Mouse (Mus musculus): ENCODE results near the gene Prkci. TPM values are rescaled to one million over a fixed set of nuclear protein-coding genes. Genes with fewer than 3 reads are reported as not detected.

The Prkci gene
- total RNA-seq, 2 experiments from 2014 or later, result 62.9 to 67.3 TPM

GRCm38 (mm10) chr3:31049087-31049486, 53.5 kb downstream of the Prkci start:
- no peak for DNase-seq

DNA sequence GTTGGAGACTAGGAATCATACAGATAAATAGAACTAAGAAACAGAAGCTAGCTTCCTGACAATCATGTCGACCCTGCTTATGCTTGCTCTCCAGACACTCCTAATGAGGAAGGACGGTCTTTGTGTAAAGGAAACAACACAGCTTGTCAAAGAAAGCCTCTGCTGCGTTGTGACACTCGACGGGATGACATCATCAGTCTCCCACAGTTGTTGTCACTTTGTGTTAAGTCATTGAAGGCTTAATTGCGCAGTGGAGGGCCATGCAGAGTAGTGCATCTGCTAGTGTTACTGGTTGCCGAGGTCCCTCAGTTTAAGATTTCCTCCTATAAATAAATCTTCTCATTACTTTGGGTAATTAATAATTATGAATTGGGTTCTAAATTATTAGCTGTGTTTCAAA, 54.8 kb downstream of the Prkci start:
- no peak for DNase-seq

DNA sequence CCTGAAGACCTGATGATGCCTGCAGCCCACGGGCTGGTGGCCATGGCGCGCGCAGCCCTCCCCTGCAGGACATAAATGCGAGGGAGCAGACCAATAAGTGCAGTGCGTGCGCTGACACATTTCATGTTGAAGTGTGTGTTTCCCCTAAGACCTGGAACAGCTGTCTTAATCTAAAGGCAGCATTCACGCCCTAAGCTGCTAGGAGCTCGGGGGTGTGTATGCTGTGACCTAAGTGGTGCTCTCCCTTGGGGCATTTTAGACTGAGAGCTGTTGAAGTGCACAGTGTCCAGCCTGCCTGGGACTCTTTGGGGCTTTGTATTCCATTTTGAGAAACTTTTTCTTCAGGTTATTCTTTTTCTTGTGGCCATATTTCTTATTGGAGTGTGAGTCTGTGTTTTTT, 56.2 kb downstream of the Prkci start:
- DNase-seq, result no peak

DNA sequence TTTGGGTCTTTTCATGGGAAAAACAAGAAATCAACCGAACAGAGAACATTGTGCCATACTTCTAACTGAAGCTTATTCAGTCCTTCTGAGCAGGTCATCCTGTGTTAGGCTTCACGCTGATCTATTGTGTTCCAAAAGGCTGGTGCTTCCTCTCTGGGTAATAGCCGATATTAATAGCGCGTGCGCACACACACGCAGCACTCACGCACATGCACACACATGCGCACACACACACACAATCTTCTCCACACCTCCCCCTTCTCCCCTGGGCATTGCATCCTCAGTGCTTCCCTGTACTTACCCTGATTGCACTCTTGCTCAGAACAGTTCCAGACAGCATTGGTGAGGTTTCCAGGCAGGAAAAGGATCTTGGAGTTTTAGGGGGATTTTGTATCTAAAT, 57.6 kb downstream of the Prkci start:
- DNase-seq, result no peak

- DNase-seq, result no peak
Observed at GRCm38 (mm10) chr3:31054888-31055287, 59.3 kb downstream of the Prkci start.

- no peak for DNase-seq
Observed at GRCm38 (mm10) chr3:31056047-31056650, 60.6 kb downstream of the Prkci start.

DNA sequence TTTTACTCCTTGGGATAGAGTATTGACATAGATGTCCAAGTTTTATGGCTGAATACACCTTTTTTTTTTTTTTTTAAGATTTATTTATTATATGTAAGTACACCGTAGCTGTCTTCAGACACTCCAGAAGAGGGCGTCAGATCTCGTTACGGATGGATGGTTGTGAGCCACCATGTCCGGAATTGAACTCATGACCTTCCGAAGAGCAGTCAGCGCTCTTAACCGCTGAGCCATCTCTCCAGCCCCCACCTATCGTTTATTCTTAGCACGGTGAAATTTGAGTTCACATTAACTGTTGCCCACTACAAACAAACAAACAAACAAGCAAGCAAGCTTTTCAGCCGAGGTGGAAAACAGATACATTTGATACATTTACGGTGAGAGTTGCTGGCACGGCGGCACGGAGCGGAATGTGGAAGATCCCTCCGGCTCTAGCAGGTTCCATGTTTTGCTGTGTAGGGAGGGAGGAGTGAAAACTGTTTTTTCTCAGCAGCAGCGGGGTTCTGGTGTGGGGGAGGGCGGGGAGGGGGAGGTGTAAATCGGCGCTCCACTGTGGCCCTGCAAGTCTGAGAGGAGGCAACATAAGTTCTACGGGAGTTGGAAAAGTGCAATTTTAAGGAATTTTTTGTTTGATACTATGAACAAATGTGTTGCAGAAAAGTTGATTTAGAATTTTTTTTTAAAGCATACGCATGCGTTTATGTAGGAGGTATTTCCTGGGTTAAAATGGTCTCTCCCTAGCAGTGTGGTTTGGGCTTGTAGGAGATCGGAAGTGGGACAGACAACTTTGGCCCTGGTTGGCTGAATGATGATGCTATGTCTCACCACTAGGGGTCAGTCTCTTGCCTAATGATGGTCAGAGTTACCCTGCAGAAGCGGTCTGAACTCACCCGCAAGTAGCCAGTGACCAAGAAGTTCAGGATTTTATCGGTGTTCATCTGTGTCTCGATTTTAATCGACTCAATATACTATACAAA, 61.4 kb downstream of the Prkci start:
- DNase-seq, result peak; percentile 53 to 67

- no peak for DNase-seq
Observed at GRCm38 (mm10) chr3:31060745-31061102, 65.2 kb downstream of the Prkci start.

GRCm38 (mm10) chr3:31061103-31061785, 65.7 kb downstream of the Prkci start:
- no peak for DNase-seq

GRCm38 (mm10) chr3:31061786-31062120, 66.2 kb downstream of the Prkci start:
- DNase-seq, result no peak

DNA sequence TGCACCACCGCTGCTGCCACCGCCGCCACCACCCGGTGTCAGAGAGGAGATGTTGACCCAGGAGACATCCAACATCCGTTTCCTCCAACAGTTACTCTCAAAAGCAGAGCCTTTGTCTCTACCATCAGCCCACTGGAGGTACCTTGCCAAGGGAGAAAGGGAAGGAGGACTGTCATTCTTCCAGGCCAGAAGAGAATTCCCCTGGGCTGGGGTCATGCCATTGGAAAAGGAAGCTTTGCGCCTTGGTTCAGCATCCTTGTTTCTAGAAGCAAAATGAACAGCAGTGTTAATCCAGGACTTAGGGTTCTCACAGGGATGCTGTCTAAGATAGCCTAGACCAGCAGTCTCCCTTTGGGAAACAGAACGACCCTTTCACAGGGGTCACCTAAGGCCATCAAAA, 66.8 kb downstream of the Prkci start:
- DNase-seq, result no peak

DNA sequence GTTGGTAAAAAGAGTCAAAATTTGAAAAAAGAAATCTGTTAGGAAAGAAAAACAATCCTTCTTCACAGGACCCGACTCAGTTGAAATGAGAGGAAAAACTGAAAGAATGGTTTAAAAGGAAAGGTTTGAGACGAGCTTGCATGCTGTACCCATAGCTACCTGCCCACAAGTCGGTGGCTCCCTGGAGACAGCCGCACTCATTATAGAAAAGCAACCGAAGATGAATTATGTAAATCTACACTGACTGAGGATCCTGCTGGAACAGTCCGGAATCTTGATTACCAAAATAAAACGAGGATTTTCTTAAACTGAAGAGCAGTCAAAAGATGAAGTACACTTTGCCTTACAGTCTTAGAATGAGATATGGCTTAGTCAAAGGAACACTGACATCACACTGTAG, 72.9 kb downstream of the Prkci start:
- DNase-seq, result no peak

DNA sequence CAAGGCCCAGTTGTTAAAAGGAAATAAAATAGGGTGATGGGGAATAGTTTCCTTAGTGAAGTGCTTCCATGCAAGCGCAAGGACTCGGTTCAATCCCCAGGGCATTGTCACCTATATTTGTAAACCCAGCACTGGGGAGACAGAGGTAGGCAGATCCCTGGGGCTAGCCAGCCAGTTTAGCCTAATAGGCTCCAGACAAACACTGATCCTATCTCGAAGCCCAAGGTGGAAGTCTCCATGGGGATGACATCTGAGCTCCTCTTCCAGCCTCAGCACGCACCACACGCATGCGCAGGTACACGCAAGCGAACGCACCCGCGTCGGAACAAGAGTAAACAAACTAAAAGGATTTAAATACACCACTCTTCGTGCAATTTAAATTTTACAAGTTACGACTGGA, 76.3 kb downstream of the Prkci start:
- no peak for DNase-seq

- no peak for DNase-seq
Observed at GRCm38 (mm10) chr3:31075808-31076207, 80.3 kb downstream of the Prkci start.

DNA sequence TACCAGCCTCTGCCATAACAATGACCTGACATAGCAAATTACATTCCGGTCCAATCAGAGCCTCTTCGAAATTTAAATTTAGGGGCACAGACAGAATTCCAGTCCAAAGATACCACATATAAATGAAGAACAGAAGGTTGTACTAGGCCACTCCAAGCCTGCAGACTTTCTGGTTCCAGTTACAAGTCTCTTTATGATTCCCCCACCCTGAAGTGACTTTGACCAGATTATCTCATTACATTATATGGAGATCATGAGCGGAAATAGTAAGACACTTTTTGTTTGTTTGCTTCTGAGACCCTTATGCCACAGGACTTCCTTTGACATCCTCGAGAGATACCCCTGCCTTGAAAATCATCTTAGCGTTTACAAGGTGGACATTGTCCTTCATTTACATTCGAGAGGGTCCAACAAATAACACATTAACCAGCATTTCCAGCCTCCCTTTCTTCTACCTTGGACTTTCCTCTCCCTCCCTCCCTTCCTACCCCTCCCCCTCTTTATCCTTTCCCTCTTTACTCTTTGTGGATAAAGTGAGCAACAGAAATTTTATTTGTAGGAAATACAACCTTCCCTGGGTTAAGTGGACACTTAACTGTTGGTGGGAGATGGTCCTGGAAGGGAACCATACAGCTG, 81.6 kb downstream of the Prkci start:
- no peak for DNase-seq

DNA sequence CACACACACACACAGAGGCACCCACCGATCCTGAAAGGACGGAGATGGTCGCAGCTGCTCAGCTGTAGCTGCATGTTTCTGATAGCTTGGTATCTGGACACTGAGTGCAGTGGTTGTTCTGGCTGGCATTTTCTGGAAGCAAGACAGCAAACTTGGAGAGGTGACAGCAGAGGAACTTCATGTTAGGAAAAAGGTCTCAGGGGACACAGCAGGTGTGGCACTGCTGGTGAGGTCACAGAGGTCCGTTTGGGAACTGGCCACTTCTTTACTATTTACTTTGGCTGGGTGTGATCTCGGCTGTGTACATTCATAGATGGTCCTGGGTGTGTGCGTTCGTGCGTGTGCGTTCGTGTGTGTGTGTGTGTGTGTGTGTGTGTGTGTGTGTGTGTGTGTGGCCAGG, 83.9 kb downstream of the Prkci start:
- no peak for DNase-seq

DNA sequence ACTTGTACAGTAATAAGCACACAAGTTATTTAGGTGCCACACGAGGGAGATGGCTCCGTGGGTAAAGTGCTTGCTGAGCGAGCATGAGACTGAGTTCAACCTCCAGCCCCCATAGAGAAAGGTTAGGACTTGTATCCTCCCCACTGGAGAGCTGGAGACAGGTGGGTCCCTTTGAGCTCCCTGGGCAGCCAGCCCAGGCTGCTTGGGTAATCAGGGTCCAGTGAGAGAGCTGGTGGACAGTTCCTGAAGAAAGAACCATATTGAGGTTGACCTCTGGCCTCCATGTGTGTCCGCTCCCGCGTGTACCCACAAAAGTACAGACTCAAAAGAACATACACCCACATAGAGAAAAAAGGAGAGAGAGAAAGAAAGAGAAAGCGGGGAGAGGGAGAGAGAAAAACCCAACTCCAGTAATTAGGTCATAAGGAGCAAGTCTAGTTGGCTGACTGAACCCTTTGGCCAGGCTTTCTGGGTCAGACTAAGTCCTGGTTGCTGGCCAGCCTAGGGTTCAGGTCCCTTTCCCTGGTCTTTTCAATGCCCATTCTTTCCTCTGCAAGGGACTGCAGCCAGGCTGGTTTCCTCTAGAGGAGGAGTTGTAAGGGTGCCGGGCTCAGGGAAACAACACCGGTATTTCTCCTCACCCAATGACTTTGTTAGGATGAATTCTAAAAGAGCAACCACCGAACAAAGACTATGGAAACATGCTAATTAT, 85.4 kb downstream of the Prkci start:
- DNase-seq, result peak in 1 of 2 experiments; percentile 15

- no peak for DNase-seq
Observed at GRCm38 (mm10) chr3:31082838-31083506, 87.4 kb downstream of the Prkci start.

DNA sequence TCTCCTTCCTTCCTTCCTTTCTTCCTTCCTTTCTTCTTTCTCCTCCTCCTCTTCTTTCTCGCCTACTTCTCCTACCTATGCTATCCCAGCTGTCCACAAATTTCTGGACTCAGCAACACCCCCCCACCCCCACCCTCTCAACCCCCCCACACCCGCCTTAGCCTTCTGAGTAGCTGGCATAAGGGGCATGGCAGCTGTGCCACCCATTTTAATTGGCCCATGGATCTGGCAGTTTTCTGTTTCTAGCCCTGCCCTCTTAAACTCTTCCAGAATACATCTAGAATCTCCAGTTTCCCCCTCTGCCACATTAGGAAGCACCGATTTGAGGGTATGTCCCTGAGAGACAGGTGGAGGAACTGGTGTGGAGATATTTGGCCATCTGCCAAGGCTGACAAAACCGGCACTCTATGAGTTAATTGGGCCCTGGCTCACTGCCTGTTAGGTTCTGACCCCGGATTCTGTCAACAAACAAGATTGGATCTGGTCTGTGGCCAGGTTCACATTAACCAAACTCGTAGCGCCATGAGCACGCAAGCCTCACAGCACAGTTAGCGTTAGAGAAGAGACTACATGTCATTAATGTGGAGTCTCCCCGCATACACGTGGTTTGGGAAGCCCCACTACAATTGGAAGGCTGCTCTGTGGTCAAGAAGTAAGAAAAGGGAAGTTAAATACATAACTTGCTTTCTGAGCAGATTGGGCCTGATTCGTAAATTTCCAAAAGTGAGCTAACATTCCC, 88.1 kb downstream of the Prkci start:
- no peak for DNase-seq

- no peak for DNase-seq
Observed at GRCm38 (mm10) chr3:31085000-31085399, 89.5 kb downstream of the Prkci start.

Measured in layer of hippocampus, postnatal 36 days (tissue).